Mouse (Mus musculus) mature B cell (primary cell): Measurements from ENCODE around the gene Sec61a2.

Experiments used
- in situ Hi-C: fragments of 300-500 bp; cut with MboI; formaldehyde crosslinking; loops from 2 replicates; pipeline ENCODE4 v1.14.3; 2019

Gene Sec61a2

DNA sequence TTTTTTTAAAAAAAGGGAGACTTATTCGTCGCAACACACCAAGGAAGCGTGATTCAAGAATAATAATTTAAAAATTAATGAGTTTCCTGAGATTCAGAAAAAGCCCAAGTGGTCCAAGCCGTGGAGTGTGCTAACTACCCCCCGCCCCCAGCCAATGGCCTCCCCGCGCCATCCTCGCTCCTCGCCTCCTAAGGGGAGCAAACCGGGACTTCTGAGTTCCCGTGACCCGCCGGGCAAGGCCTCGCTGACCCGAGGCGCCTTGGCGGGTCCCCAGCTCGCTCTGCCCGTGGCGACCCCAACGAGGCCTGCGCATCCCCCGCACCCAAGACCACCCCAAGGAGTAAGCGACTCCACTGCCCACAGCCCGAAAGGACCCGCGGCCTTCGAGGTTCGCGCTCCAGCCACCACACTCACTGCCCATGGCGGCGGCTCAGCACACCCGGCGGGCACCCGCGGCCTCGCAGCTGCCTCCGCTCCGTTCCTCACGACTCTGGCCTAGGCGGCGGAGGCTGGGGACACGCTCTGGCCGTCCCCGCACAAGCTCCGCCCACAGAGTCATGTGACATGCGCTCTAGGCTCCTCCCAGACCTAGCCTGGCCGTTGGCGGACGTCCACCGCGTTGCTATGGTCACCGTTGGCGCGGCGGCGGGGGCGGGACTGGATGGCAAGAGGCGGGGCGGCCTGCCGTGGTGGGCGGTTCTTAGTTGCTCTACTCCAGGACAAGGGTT is at the start of gene Sec61a2:
Gene Sec61a2 (minus strand): TSS at position 590 of the 728 bp plus-strand sequence.
- in situ Hi-C loops, result no loop called here

DNA sequence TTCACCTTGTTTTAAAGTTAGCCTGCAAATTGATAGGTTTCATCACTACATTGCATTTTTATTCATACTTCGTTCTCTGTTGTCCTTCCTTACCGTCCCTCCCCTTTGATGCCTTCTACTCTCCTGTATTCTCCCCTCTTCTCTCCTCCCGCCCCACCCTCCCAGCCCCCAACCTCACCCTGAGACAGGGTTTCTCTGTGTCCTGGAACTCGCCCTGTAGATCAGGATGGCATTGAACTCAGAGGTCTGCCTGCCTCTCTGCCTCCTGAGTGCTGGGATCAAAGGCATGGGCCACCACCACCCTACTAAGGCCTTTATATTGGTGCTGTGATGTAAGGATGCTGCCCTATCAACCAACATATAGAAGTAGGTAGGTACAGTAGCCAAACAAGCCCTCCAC is 47.8 kb upstream of the Sec61a2 start:
- in situ Hi-C loops, result no loop called here

DNA sequence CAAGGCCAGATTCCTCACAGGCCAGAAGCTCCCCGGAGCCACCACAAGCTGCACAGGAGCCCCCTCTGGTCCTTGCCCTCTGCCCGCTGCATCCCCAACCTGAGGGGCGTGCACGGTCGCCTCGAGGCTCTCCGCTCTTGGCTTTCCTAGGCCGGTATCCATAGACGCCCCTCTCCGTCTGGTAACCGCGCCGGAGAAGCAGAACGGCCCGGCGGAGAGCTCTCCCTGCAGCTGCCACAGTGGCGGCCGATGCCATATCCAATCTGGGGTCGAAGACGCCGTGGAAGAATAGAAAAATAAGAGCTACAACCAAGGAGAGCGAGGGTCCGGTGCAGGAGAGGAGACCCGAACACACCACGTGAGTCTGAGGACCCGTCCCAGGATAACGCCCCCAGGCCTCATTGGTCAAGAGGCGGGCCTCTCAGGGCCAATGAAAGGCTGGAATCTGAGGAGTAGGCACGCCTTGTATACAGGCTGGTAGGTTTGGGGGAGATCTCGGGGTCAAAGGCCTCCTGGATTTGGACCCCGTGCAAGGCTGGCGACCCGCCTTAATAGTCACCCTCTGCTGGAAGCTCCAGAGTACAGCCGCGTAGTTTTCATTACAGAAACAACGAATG is 47.3 kb upstream of the Sec61a2 start, which contains the start of gene Dhtkd1:
Gene Dhtkd1 (minus strand): TSS at position 377 of the 617 bp plus-strand sequence.
- in situ Hi-C loops, result no loop called here

DNA sequence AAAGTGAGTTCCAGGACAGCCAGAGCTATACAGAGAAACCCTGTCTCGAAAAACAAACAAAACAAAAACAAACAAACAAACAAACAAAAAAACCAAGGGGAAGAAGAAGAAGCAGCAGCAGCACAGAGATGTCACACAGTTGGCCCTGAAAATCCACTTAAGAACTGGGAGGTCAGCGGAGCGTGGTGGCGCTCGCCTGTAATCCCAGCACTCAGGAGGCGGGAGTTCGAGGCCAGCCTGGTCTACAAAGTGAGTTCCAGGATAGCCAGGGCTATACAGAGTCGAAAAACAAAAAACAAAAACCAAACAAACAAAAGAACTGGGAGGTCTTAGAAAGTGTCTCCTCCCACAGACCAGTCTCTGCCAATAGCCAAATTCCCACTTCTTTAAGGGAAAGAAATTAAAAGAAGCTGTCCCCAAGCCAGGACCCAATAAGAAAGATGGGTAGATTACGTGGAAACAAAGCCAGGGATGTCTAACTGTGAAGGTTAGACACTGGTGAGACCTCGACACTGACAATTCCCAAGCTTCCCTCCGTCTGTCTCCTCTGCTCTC is 46.7 kb upstream of the Sec61a2 start:
- in situ Hi-C loops, result no loop called here

DNA sequence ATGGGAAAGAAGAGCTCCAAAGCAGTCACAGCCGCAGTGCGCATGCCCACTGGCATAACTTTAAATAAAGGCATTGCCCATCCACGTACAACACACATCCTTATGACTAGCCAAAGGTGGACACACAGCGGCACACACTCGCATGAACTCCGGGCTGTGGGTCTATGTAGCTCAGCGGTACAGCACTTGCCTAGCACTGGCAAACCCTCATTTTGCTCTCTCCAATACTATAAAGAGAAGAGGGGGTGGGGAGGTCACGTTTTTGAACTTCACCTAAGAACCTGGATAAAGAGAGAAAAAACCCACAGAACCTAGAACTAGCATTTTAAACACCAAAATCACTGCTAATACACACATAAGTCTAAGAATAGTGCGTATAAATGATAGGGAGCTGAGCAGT is 45.7 kb upstream of the Sec61a2 start:
- in situ Hi-C loops, result no loop called here

DNA sequence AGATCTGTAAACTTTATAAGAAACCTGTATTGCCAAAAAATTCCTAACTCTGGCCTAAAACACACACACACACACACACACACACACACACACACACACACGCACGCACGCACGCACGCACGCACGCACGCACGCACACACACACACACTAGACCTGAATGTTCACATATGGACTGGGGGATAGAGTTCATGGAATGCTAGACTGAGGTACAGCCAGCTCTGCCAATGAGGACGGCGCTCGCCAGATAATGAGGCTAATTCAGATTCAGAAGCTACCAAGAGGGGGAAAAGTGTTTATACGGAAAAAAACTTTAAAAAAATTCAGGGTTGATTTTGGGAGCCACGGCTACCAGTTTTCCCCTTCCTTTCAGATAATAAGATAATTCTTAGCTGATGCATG is 44.7 kb upstream of the Sec61a2 start:
- in situ Hi-C loops, result no loop called here

DNA sequence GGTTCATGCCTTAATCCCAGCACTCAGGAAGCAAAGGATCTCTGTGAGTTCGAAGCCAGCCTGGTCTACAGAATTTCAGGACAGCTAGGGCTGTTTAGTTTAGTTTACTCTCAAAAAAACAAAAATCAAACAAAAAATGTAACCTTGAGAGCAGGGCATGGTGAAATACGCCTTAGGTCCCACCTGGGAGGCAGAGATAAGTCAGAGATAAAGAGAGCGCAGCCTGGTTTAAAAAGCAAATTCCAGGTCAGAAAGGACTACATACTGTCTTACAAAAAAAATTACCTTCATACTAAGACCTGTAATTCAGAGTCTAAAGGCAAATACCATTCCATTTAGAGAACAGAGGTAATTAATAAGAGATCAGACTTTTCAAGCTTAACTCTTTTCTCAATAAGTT is 44.1 kb upstream of the Sec61a2 start:
- in situ Hi-C loops, result no loop called here

DNA sequence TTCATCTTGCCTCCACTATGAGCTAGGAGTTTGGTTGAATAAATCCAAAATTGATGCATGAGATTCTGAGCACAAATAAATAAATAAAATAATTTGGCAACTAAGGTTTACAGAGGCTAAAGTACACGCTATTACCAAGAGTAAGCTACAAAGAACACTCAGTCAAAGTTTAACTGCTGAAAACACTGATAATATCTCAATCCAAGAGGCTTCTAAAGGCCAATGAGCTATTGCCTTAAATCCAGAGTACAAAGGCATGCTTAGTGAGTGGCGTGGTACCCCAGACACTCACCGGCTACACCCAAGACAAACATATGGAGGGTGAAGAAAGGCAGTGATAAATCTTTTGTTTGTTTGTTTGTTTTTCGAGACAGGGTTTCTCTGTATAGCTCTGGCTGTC is 41.3 kb upstream of the Sec61a2 start:
- in situ Hi-C loops, result no loop called here

DNA sequence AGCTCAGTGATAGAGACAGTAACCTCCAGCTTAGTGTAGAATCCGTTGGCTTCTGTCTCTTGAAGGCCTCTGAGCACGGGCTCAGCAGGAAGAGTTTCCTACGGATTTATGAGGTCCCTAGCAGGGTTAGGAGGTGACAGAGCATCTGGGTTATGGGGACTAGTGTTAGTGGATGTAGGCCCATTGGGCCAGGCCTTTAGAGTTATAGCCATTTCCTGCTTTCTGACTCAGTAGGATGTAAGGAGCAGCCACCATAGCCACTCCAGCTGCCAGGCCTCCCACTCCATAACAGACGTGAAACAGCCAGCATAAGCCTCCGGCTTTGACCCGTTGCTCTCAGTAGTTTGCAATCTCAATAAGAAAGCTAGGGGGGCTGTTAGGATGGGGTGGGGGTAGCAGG is 40.8 kb upstream of the Sec61a2 start:
- in situ Hi-C loops, result no loop called here

DNA sequence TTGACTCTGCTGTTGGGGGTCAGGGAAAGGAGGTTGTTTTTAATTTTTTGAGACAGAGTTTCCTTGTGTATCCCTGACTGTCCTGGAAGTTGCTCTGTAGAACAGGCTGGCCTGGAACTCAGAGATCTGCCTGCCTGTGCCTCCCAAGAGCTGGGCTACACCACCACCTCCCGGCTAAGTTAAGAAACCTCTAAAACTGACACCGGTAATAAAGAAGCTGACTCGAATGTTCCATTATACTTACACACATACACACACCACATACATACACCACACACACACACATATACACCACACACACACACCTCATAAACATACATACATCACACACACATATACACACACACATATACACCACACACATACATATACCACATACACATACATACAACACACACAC is 39.7 kb upstream of the Sec61a2 start:
- in situ Hi-C loops, result no loop called here

DNA sequence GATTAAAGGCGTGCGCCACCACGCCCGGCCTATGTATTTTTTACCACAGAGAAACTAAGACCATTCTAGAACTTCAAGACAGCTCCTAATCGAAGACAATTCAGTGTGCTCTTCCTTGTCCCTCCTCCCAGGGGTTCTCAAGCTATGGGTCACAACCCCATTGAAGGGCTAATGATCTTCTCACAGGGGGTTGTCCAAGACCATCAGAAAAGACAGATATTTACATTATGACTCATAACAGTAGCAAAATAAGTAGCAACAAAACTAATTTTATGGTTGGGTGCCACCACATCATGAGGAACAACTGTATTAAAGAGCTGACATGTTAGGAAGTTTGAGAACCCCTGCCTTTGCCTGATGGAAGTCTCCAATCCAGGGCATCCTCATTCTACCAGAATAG is 36.7 kb upstream of the Sec61a2 start:
- in situ Hi-C loops, result no loop called here

DNA sequence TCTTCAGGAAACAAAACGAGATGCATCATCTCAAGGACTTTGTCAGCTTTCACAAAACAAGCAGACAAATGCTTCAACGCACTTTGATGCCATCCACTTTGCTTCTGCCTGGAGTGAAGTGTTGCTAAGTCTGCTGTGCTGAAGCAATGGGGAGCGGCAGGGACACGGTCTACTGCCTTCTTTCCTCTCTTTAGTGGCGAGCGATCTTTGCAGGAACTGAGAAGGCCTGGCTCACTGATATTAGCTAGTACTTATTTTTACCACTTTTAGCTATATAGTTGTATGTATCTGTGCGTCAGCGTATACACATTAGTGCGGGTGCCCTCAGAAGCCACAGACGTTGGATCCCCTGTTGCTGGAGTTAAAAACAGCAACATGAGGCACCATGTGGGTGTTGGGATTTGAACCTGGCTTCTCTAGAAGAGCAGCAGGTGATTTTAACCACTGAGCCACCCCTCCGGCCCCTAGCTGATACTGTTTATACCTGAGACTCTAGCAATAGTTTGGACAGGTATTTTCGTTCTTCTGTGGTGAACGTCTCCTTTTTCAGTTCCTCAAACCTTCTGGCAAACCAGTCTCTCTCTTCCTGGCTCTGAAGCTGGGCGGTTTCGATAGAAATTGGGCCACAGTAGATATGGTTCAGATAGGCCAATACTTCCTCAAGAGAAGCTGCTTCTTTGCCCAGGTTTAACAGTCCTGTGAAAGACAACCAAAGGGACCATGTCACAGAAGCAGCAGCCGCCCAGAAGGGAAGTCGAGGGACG is 35.2 kb upstream of the Sec61a2 start:
- in situ Hi-C loops, result no loop called here

DNA sequence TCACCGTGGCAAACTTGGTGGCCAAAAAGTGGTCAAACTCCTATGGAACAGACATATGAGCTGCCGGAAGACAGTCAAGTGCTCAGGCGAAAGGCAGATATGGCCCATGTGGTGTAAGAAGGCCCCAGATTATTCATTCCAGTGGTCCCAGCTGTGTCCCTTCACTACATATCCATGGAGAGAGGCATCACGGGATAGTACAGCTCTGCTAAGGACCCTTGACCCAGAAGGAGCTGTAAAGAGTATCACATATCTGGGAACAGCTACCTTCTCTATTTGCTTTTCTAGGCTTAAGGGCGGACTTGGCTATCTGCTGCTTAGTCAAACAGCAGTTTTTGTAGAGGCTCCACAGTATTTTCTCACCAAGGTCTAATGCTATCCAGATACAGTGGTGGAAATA is 34.6 kb upstream of the Sec61a2 start:
- in situ Hi-C loops, result no loop called here

DNA sequence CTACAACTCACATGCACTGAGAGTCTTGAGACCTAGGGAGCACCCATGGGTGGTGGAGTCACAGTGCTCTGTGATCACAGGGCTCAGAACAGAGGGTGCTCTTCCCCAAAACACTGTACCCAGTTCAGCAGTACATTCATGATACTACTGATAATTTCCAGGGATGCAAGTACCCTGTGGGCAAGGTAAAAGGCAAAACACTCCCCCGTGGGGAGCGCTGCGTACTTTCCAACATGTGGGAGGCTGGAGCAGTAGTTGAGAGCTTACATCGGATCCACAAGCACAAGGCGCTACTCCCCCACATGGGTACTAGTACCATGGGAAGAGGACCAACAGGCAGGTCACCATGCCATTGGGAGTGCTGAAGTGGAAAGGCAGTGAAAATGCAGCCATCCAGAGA is 32.2 kb upstream of the Sec61a2 start:
- in situ Hi-C loops, result no loop called here

DNA sequence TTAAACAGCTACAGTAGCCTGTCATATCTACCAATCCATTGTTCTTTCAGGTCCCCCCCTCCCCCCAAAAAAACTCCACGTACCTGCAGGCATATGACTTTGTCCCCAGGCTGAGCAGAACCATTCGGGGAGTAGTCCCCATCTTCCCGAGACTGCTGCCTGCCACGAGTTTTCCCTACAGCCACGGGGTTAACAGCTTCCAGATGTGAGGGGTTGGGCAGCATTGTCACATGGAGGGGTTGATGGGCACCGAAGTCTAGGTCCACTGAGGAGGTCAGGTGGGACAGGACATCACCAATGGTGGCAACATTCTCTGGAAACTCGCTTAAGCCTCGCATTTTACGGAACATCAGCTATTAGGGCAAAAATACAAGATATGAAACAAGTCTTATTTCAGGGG is 28.6 kb upstream of the Sec61a2 start:
- in situ Hi-C loops, result no loop called here

DNA sequence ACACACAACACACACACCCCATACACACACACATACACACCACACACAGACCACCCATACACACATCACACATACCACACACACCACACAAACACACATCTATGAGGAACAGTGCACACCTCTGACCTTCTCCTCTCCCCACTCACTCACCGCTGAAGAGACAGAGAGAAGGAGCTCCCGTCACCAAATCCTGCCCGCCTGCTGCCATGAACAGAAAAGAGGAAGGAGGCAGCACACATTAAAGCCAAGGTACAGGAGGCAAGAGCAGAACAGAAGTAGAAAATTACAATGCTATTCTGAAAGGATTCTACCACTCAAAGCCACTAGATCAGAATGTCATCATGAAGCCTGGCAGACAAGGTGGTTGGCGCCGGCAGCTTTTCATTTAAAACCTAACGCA is 27.6 kb upstream of the Sec61a2 start:
- in situ Hi-C loops, result no loop called here

DNA sequence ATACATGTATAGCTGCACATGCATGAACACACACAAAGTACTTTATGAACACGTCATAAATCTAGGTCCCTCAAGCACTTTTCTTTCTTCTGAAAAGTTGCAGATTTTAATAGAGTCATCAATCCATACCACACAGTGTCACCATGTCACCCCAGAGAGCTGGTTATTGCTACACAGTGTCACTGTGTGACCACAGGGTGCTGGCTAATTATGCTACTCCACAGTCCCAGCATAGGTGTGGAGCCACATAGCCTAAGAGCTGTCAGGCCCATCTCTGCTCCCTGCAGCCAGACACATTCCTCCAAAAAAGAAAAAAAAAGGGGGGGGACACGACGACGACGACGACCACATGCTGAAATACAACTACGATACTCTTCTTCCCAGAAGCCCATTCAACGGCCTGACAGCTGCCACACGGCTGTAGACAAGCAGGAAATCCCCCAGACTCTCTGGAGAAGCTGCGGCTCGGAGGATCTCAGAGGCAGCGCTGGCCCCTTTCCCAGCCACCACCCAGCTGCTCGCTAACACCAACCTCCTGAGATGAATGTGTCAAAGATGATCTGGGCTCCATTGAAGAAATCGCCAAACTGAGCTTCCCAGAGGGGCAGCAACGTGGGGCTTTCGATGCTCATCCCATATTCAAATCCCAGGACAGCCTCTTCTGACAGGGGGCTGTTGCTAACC is 16.2 kb upstream of the Sec61a2 start:
- in situ Hi-C loops, result no loop called here

DNA sequence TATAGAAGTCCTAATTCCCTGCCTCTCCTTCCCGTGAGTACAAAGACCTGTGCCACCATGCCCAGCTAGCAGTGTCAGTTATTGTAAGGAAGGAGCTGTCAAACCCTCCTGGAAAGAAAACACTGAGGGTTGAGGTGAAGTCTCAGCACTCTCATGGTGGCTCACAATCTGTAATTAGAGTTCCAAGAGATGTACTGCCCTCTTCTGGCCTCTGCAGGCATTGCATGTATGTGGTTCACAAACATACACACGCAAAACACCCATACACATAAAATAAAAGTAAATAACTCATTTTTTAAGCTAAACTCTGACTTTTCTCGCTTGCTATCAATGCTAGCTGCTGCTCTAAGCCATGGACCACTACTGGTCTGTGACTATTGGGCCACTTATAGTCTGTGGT is 11.4 kb upstream of the Sec61a2 start:
- in situ Hi-C loops, result no loop called here

DNA sequence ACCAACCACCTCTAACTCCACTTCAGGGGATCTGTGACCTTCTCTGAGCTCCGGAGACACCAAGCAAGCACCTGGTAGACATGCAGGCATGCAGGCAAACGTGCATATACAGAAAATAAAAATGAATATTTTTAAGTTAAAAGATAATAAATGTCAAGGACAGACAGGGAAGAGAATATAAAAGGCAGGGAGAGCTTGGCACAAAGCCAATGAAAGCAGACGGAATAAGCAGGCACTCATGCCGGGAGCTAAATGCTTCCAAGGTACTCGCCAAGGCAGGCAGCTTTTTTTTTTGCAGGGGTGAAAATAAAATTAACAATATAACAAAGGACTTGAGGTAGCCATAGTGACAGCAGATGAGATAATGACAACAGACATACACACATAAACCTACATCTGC is 10.9 kb upstream of the Sec61a2 start:
- in situ Hi-C loops, result no loop called here

DNA sequence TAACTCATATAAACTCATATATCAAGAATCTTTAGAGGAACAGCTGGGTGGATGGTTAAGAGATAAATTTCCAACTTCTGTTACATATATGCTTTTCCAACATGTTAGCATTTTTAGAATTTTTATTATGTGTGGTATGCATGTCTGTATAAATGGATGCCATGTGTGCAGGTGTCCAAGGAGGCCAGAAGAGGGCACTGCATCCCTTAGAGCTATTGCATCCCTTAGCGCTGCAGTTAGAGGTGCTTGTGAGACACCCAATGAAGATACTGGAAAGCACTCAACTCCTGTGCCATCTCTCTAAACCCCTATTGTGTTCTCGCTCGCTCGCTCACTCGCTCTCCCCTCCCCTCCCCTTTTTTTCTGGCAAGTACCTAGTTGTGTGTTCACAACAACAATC is 4.9 kb upstream of the Sec61a2 start:
- in situ Hi-C loops, result no loop called here

DNA sequence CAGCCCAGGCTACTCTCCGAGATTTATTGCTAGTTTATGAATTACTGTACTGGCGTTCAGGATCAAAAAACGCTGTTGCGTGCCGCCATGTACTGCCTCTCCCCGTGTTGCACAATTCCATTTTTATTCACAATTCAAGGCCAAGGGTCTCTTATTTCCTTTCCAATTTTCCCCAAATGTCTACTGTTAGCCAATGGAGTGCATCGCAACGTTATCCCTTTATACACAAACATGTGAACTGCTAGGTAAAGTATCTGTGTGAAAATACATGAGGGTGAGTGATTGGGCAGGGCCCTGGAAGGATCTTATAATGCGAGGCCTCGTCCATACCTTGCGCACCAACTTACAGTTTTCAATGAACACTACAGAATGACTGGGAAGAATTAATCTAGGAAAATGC is 936 bp downstream of the Sec61a2 start:
- in situ Hi-C loops, result no loop called here

DNA sequence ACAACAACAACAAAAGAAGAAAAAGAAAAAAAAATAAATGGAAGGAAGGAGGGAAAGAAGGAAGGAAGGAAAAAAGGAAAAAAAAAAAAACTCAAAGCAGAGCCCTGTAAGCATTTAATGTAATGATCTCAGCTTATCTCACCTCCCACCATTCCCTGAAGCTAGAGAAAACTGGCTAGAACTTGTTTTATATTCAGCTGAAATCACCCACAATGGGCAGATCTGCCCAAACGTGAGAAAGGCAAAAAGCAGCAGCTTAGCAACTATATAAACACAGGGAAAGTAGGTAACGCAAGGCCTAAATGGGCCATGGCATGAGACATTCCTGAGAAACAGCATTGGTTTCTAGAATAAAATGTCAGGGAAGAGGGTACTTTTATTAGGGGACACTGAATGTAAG is 5.8 kb downstream of the Sec61a2 start:
- in situ Hi-C loops, result no loop called here
